Mouse (Mus musculus): ENCODE measurements around the gene Inhbc. TPM values are rescaled to one million over a fixed set of nuclear protein-coding genes. Genes with fewer than 3 reads are reported as not detected.

Inhbc gene
- polyA plus RNA-seq, 1 experiment: not detected

DNA sequence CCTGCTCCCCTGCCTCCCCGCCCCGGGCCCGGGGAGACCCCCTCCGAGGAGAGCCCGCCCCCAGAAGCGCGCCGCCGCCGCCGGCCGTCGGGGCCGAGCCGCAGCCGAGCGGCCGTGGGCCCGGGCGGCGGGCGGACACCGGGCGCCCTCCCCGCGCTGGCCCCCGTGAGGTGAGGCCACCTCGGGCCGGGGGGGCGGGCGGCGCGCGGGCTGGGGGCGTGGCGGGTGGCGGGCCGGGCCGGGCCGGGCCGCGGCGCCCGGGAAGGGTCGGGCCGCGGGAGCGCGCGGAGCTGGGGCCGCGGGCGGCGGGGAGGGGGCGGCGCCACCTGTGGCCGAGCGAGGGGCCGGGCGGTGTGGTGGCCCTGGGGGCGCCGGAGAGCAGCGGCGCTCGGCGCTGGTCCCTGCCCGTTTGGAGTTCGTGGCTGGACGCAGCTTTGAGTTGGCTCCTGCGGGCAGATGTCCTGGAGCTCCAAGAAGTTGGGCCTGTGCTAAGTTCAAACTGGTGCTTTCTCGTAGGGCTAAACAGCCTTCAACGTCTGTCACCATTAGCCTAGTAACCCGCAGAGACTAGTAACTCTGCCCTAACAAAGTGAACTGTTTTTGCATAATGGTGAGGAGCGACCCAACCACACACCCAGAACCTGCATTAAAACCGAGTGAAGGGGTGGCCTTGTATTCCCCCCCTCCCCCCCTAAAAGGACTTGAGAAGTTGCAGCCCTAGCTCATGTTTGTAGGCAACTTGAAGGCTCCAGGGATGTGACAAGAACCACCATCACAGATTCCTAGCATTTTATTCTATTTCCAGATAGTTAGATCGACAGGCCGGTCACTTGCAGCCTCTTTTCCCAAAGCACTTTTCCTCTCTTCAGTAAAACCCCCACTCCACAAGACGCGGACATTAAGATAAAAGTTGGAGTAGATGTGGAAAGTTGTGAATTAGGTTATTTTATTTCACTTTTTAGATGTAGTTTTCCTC is 10.8 kb upstream of the Inhbc start:
- H3K4me1 ChIP-seq (ENCODE audit: control insufficient read depth, insufficient read depth, low read length): peaks cover 2% of the 10 kb centered on the region; the same call in 1 of the 2 replicates
- WGBS: 11% methylated on average over 58 of the region's 79 CpGs
- H3K27ac ChIP-seq (ENCODE audit: insufficient read depth, low read depth, low read length): 0 out of 2 replicates have a peak overlapping the region, but pooled peaks have one; percentile 19
- TF ChIP-seq CTCF (IDR thresholded peaks at IDR 0.05; ENCODE audit: insufficient read depth, low read depth, low read length): no peak
- no peak for TF ChIP-seq POLR2A (IDR thresholded peaks at IDR 0.05; ENCODE audit: insufficient read depth, low read depth, low read length)
- H3K4me3 ChIP-seq (ENCODE audit: insufficient read depth, low read depth, low read length): peak overlapping the region; percentile 85

DNA sequence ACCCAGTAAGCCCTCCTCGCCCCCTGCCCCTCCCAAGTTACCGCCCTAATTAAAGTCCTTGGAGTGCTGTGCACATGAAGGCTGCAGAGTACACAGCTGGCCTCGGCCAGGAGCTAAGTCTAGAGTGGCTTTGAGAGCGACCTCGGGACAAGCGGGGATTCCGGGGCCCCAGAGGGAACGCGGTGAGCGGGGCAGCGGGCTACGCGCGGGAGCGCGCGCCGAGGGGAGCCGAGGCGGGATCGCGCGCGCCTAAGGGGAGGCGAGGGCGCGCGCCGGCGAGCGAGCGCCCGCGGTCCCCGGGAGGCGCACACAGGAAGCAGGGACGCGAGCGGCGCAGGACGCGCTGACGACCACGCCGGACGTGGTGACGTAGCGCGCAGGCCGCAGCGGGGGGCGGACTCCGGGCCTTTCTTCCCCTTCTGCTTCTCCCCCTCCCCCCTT is 10.0 kb upstream of the Inhbc start, which contains the start of gene R3hdm2:
Gene R3hdm2, plus strand, starts transcription at position 77 of the 441 bp plus-strand sequence.
- Histone ChIP-seq H3K4me3 (ENCODE audit: insufficient read depth, low read depth, low read length) (peak within 1 kb of the TSS; percentile 85), H3K27ac (ENCODE audit: insufficient read depth, low read depth, low read length) (peak within 1 kb of the TSS; percentile 84), H3K4me1 (ENCODE audit: control insufficient read depth, insufficient read depth, low read length) (peaks cover 2% of the 10 kb centered on the region; the same call in 1 of the 2 replicates)
- under 1% methylated on average over 53 of the region's 53 CpGs for WGBS
- no peak for TF ChIP-seq CTCF (IDR thresholded peaks at IDR 0.05; ENCODE audit: insufficient read depth, low read depth, low read length)
- TF ChIP-seq POLR2A (IDR thresholded peaks at IDR 0.05; ENCODE audit: insufficient read depth, low read depth, low read length): peak; percentile 77

DNA sequence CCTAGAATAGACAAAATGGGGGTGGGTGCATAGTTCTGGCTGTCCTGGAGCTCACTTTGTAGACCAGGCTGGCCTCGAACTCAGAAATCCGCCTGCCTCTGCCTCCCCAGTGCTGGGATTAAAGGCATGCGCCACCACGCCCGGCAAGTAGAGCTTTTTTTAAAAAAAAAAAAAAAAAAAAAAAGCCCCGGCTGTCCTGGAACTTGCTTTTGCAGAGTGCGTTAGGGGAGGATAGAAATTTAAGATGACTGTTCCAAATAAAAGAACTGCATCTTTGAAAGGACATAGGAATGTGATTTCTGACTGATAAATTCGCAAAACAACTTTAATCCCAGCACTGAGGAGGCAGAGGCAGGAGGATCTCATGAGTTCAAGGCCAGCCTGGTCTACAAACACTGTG is 9.4 kb upstream of the Inhbc start:
- Histone ChIP-seq H3K27ac (ENCODE audit: insufficient read depth, low read depth, low read length) (no peak overlapping the region), H3K4me3 (ENCODE audit: insufficient read depth, low read depth, low read length) (peak overlapping the region; percentile 85; the same call in 1 of the 2 replicates), H3K4me1 (ENCODE audit: control insufficient read depth, insufficient read depth, low read length) (peaks cover 2% of the 10 kb centered on the region; the same call in 1 of the 2 replicates)
- no peak for TF ChIP-seq CTCF (IDR thresholded peaks at IDR 0.05; ENCODE audit: insufficient read depth, low read depth, low read length)
- TF ChIP-seq POLR2A (IDR thresholded peaks at IDR 0.05; ENCODE audit: insufficient read depth, low read depth, low read length): no peak
- WGBS: 79% methylated on average over 8 of the region's 8 CpGs

DNA sequence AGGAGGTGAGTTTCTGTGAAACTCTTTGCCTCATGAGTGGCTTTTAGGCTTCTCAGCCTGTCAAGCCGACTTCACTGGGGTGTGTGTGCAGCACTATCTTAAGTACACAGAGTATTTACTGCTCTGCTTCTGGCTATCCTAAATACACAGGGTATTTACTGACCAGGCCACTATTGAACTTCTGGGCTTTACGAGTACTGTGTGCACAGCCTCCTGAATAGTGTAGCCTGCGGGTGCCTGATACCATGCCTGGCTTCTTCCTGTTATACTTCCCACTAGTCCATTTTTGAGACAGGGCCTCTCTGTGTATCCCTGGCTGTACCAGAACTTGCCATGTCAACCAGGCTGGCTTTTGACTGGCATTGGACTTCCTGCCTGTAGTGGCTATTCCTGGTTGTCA is 7.5 kb upstream of the Inhbc start:
- Histone ChIP-seq H3K4me1 (ENCODE audit: control insufficient read depth, insufficient read depth, low read length) (peaks cover 2% of the 10 kb centered on the region; the same call in 1 of the 2 replicates), H3K27ac (ENCODE audit: insufficient read depth, low read depth, low read length) (no peak overlapping the region), H3K4me3 (ENCODE audit: insufficient read depth, low read depth, low read length) (no peak overlapping the region)
- no peak for TF ChIP-seq CTCF (IDR thresholded peaks at IDR 0.05; ENCODE audit: insufficient read depth, low read depth, low read length)
- no peak for TF ChIP-seq POLR2A (IDR thresholded peaks at IDR 0.05; ENCODE audit: insufficient read depth, low read depth, low read length)
- 81% methylated on average over 3 of the region's 3 CpGs for WGBS

DNA sequence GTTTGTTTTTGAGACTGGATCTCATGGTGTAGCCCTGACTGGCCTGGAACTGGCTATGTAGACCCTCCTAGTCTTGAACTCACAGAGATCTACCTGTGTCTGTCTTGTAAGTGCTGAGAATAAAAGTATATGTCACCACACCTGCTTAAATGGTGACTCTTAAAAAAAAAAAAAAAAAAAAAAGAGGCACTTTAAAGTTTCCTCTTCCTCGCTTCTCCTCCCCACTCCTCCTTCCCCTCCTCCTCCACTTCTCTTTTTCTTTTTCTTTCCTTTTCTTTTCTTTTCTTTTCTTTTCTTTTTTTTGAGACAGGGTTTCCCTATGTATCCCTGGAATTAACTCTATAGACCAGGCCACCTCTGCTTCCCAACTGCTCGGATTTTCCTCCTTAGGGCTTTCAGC is 792 bp upstream of the Inhbc start:
- H3K4me1 ChIP-seq (ENCODE audit: control insufficient read depth, insufficient read depth, low read length): peaks cover 9% of the 10 kb centered on the region
- H3K27ac ChIP-seq (ENCODE audit: insufficient read depth, low read depth, low read length): peak overlapping the region; percentile 21; the same call in 1 of the 2 replicates
- WGBS: 43% methylated on average over 2 of the region's 2 CpGs
- no peak overlapping the region for H3K4me3 ChIP-seq (ENCODE audit: insufficient read depth, low read depth, low read length)
- TF ChIP-seq POLR2A (IDR thresholded peaks at IDR 0.05; ENCODE audit: insufficient read depth, low read depth, low read length): no peak
- TF ChIP-seq CTCF (IDR thresholded peaks at IDR 0.05; ENCODE audit: insufficient read depth, low read depth, low read length): no peak

DNA sequence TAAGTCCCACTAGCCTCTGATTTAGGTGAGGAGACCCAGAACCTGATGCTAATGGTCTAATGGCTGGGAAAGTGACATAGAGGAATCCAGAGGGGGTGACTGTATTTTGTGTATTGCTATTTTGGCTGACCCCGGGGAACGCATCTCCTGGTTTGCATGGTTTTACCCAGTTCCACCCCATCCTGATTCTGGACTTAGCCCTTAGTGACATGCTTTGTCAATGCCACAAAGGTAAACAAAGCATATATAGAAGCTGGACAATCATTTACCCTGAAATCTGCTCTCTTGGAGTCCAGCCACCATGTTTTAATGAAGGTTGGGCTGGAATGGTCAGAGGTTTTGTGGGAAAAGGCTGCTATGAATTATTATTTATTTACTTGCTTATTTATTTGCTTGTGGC is 2.0 kb downstream of the Inhbc start:
- Histone ChIP-seq H3K27ac (ENCODE audit: insufficient read depth, low read depth, low read length) (no peak overlapping the region), H3K4me3 (ENCODE audit: insufficient read depth, low read depth, low read length) (no peak overlapping the region), H3K4me1 (ENCODE audit: control insufficient read depth, insufficient read depth, low read length) (peaks cover 9% of the 10 kb centered on the region)
- TF ChIP-seq CTCF (IDR thresholded peaks at IDR 0.05; ENCODE audit: insufficient read depth, low read depth, low read length): no peak
- TF ChIP-seq POLR2A (IDR thresholded peaks at IDR 0.05; ENCODE audit: insufficient read depth, low read depth, low read length): no peak
- WGBS: 85% methylated on average over 2 of the region's 2 CpGs

DNA sequence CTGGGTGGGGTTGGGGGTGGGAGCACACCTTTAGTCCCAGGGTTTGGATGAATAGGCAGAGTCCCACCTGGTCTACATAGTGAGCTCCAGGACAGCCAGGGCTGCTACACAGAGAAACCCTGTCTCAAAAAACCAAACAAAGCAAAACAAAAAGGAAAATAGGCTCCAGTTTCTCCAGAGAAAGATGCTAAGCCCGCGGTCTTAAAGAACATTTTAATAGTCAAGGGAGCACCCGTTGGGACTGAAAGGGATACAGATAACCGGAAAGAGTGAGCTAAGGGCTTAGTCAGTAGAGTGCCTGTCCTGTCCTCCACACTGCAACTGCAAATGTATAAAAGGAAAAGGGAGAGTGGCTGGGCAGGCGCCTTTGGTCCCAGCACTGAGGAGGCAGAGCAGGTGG is 3.1 kb downstream of the Inhbc start:
- no peak overlapping the region for H3K4me3 ChIP-seq (ENCODE audit: insufficient read depth, low read depth, low read length)
- TF ChIP-seq POLR2A (IDR thresholded peaks at IDR 0.05; ENCODE audit: insufficient read depth, low read depth, low read length): no peak
- no peak for TF ChIP-seq CTCF (IDR thresholded peaks at IDR 0.05; ENCODE audit: insufficient read depth, low read depth, low read length)
- 60% methylated on average over 5 of the region's 5 CpGs for WGBS
- H3K27ac ChIP-seq (ENCODE audit: insufficient read depth, low read depth, low read length): no peak overlapping the region
- H3K4me1 ChIP-seq (ENCODE audit: control insufficient read depth, insufficient read depth, low read length): peaks cover 9% of the 10 kb centered on the region

DNA sequence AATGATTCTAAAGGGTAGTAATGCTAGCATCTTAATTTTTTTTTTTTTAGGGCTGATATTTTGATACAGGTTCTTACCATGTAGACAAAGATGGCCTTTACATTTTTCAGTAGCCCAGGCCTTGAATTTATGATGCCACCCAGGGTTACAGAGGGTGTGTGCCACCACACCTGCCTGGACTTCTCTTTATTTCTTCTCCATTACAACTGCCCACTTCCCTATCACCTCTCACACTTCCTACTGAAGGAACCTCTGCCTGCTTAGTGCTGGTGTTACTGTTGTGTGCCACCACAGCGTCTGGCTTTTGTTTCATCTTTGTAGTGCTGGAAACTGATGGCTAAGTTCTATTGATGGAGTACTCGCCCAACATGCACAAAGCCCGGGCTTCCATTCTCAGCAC is 9.5 kb downstream of the Inhbc start:
- Histone ChIP-seq H3K27ac (ENCODE audit: insufficient read depth, low read depth, low read length) (no peak overlapping the region), H3K4me3 (ENCODE audit: insufficient read depth, low read depth, low read length) (no peak overlapping the region), H3K4me1 (ENCODE audit: control insufficient read depth, insufficient read depth, low read length) (peaks cover 12% of the 10 kb centered on the region)
- TF ChIP-seq CTCF (IDR thresholded peaks at IDR 0.05; ENCODE audit: insufficient read depth, low read depth, low read length) (no peak), POLR2A (IDR thresholded peaks at IDR 0.05; ENCODE audit: insufficient read depth, low read depth, low read length) (no peak)
- 84% methylated on average over 3 of the region's 3 CpGs for WGBS

DNA sequence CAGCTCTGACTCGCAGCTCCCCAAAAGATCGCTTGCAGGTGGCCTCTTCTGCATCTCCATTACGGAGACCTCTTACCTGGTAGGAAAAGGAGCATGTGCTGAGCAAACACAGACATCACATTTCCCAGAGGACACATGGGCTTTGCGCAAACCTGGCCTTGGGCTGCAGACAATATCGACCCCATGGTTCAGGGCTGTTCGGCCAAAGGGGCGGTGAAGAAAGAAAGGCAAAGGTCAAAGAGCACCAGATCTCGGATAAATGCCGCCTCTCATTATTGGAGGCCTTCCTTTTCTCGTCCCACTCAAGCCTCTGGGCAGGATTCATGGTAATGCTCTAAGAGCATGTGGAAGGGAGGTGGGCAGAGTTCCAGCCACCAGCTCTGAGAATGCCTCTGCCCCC is 14.9 kb downstream of the Inhbc start:
- no peak for TF ChIP-seq POLR2A (IDR thresholded peaks at IDR 0.05; ENCODE audit: insufficient read depth, low read depth, low read length)
- TF ChIP-seq CTCF (IDR thresholded peaks at IDR 0.05; ENCODE audit: insufficient read depth, low read depth, low read length): no peak
- H3K4me1 ChIP-seq (ENCODE audit: control insufficient read depth, insufficient read depth, low read length): peaks cover 46% of the 10 kb centered on the region
- no peak overlapping the region for H3K4me3 ChIP-seq (ENCODE audit: insufficient read depth, low read depth, low read length)
- WGBS: 64% methylated on average over 10 of the region's 10 CpGs
- H3K27ac ChIP-seq (ENCODE audit: insufficient read depth, low read depth, low read length): peak overlapping the region; percentile 98
